In genomic region chr17:62735943-62736342, GRCm38 (mm10) we compare ENCODE assay signal across 17 mouse cellular contexts.
A peak's percentile ranks its signal among the peaks of the same experiment; 100 is the strongest.
DNase-seq lines count a peak whose midpoint lies in the region; ATAC-seq lines count a peak whose summit lies in the region.
"Had no signal": no experiment of that assay in that cellular context is flagged by ENCODE, and none has a peak within 500 bp of the region (broad histone marks: within the 10 kb centered on the region; RNA-seq: fewer than 3 reads in every experiment).

No protein-coding gene starts in this region.

- no peak overlapping the region for H3K27ac ChIP-seq in kidney, embryonic 14.5 days (ENCODE audit: low read depth, low read length)
- H3K27ac ChIP-seq in midbrain, embryonic 14.5 days (replicated peaks; ENCODE audit: low read depth, low read length) = no peak overlapping the region
- H3K27ac ChIP-seq in midbrain, embryonic 15.5 days = no peak overlapping the region
- no peak overlapping the region for H3K27ac ChIP-seq in hindbrain, embryonic 16.5 days (ENCODE audit: low read depth, low read length)
- H3K27ac ChIP-seq in neural tube, embryonic 13.5 days (replicated peaks) = no peak overlapping the region
- H3K27ac ChIP-seq: embryonic facial prominence, embryonic 13.5 days; forebrain, embryonic 15.5 days; heart, embryonic 15.5 days had no signal

- no peak overlapping the region for H3K9ac ChIP-seq in kidney, embryonic 14.5 days (ENCODE audit: low read depth, low read length)
- no peak overlapping the region for H3K9ac ChIP-seq in midbrain, embryonic 14.5 days (replicated peaks; ENCODE audit: low read length)
- no peak overlapping the region for H3K9ac ChIP-seq in midbrain, embryonic 15.5 days
- H3K9ac ChIP-seq in hindbrain, embryonic 16.5 days (ENCODE audit: low read depth, low read length) = no peak overlapping the region
- H3K9ac ChIP-seq in neural tube, embryonic 13.5 days = no peak overlapping the region
- H3K9ac ChIP-seq: embryonic facial prominence, embryonic 13.5 days; forebrain, embryonic 15.5 days; heart, embryonic 15.5 days had no signal

- 9% methylated on average over 11 of the region's 11 CpGs for WGBS in kidney, embryonic 14.5 days
- 17% methylated on average over 11 of the region's 11 CpGs for WGBS in midbrain, embryonic 14.5 days
- WGBS in midbrain, embryonic 15.5 days = 27% methylated on average over 11 of the region's 11 CpGs
- 16% methylated on average over 11 of the region's 11 CpGs for WGBS in hindbrain, embryonic 16.5 days
- 9% methylated on average over 11 of the region's 11 CpGs for WGBS in neural tube, embryonic 13.5 days

- H3K27me3 ChIP-seq in kidney, embryonic 14.5 days (ENCODE audit: control insufficient read depth, insufficient read depth, low read length) = no peaks in the 10 kb centered on the region
- H3K27me3 ChIP-seq in midbrain, embryonic 14.5 days (ENCODE audit: control insufficient read depth, insufficient read depth, low read length) = no peaks in the 10 kb centered on the region
- H3K27me3 ChIP-seq in midbrain, embryonic 15.5 days (replicated peaks) = no peaks in the 10 kb centered on the region
- H3K27me3 ChIP-seq in hindbrain, embryonic 16.5 days (replicated peaks; ENCODE audit: control insufficient read depth, insufficient read depth, low read length) = no peaks in the 10 kb centered on the region
- no peaks in the 10 kb centered on the region for H3K27me3 ChIP-seq in neural tube, embryonic 13.5 days
- H3K27me3 ChIP-seq: CH12.LX; embryonic facial prominence, embryonic 13.5 days; forebrain, embryonic 15.5 days; heart, embryonic 15.5 days; Patski had no signal

- no peaks in the 10 kb centered on the region; the same call in 1 of the 2 replicates for H3K9me3 ChIP-seq in kidney, embryonic 14.5 days (ENCODE audit: control insufficient read depth, low read length)
- H3K9me3 ChIP-seq in midbrain, embryonic 14.5 days (ENCODE audit: control insufficient read depth, low read length) = 0 out of 2 replicates have a peak, but pooled peaks cover 3% of the 10 kb centered on the region
- no peaks in the 10 kb centered on the region for H3K9me3 ChIP-seq in midbrain, embryonic 15.5 days
- peaks cover 3% of the 10 kb centered on the region; the same call in 1 of the 2 replicates for H3K9me3 ChIP-seq in hindbrain, embryonic 16.5 days (ENCODE audit: control insufficient read depth, low read length)
- 0 out of 2 replicates have a peak, but pooled peaks cover 5% of the 10 kb centered on the region for H3K9me3 ChIP-seq in neural tube, embryonic 13.5 days
- H3K9me3 ChIP-seq: forebrain, embryonic 15.5 days; heart, embryonic 15.5 days had no signal

- H3K36me3 ChIP-seq in kidney, embryonic 14.5 days (ENCODE audit: control insufficient read depth, insufficient read depth, low read length) = no peaks in the 10 kb centered on the region
- H3K36me3 ChIP-seq in midbrain, embryonic 14.5 days (ENCODE audit: control insufficient read depth, insufficient read depth, low read length) = no peaks in the 10 kb centered on the region
- no peaks in the 10 kb centered on the region for H3K36me3 ChIP-seq in midbrain, embryonic 15.5 days (replicated peaks)
- no peaks in the 10 kb centered on the region for H3K36me3 ChIP-seq in hindbrain, embryonic 16.5 days (ENCODE audit: control insufficient read depth, insufficient read depth, low read length)
- H3K36me3 ChIP-seq in neural tube, embryonic 13.5 days = no peaks in the 10 kb centered on the region
- H3K36me3 ChIP-seq: forebrain, embryonic 15.5 days; heart, embryonic 15.5 days had no signal

- H3K4me3 ChIP-seq in kidney, embryonic 14.5 days (ENCODE audit: low read length) = no peak overlapping the region
- H3K4me3 ChIP-seq in midbrain, embryonic 14.5 days (replicated peaks; ENCODE audit: low read depth, low read length) = no peak overlapping the region
- no peak overlapping the region for H3K4me3 ChIP-seq in midbrain, embryonic 15.5 days
- no peak overlapping the region for H3K4me3 ChIP-seq in hindbrain, embryonic 16.5 days (ENCODE audit: low read length)
- no peak overlapping the region for H3K4me3 ChIP-seq in neural tube, embryonic 13.5 days
- H3K4me3 ChIP-seq: embryonic facial prominence, embryonic 13.5 days; forebrain, embryonic 15.5 days; heart, embryonic 15.5 days had no signal

- no peak overlapping the region for H3K4me2 ChIP-seq in kidney, embryonic 14.5 days (replicated peaks; ENCODE audit: low read depth, low read length)
- H3K4me2 ChIP-seq in midbrain, embryonic 14.5 days (ENCODE audit: low read length) = no peak overlapping the region
- no peak overlapping the region for H3K4me2 ChIP-seq in midbrain, embryonic 15.5 days
- no peak overlapping the region for H3K4me2 ChIP-seq in hindbrain, embryonic 16.5 days (ENCODE audit: low read length)
- no peak overlapping the region for H3K4me2 ChIP-seq in neural tube, embryonic 13.5 days
- H3K4me2 ChIP-seq: embryonic facial prominence, embryonic 13.5 days; forebrain, embryonic 15.5 days; liver, embryonic 11.5 days had no signal

- H3K4me1 ChIP-seq in kidney, embryonic 14.5 days (ENCODE audit: control insufficient read depth, insufficient read depth, low read length) = peaks cover 13% of the 10 kb centered on the region
- H3K4me1 ChIP-seq in midbrain, embryonic 14.5 days (ENCODE audit: control insufficient read depth, insufficient read depth, low read length) = peaks cover 36% of the 10 kb centered on the region
- H3K4me1 ChIP-seq in midbrain, embryonic 15.5 days = peaks cover 30% of the 10 kb centered on the region
- peaks cover 10% of the 10 kb centered on the region for H3K4me1 ChIP-seq in hindbrain, embryonic 16.5 days (ENCODE audit: control insufficient read depth, insufficient read depth, low read depth, low read length)
- peaks cover 44% of the 10 kb centered on the region for H3K4me1 ChIP-seq in neural tube, embryonic 13.5 days (replicated peaks)

- peak; percentile 85 for ATAC-seq in kidney, embryonic 14.5 days (ENCODE audit: low FRiP score, low TSS enrichment)
- ATAC-seq in midbrain, embryonic 14.5 days (ENCODE audit: low FRiP score, low TSS enrichment) = peak; percentile 24
- no peak for ATAC-seq in midbrain, embryonic 15.5 days (replicated peaks)
- peak; percentile 43; the same call in 1 of the 2 replicates for ATAC-seq in hindbrain, embryonic 16.5 days
- ATAC-seq in neural tube, embryonic 13.5 days (ENCODE audit: low read depth) = peak; percentile 59; the same call in 1 of the 2 replicates
- no peak for ATAC-seq in CD4-positive, CD25-positive, alpha-beta regulatory T cell, adult 4 months
- ATAC-seq: forebrain, embryonic 15.5 days; Patski had no signal

- no peak for DNase-seq in kidney, adult 9 months
- DNase-seq in midbrain, embryonic 14.5 days = no peak
- no peak for DNase-seq in spleen, postnatal 4 days (ENCODE audit: low spot score in 2 of 2)
- DNase-seq: adrenal gland, postnatal 25 days; kidney, postnatal 36 days; right cerebral cortex, postnatal 4 days had no signal

Comparison
In these comparisons a context has a peak if more than half of its experiments do, and no peak if none do; other contexts are left out.
1. ATAC-seq: peak in kidney, embryonic 14.5 days (single experiment), midbrain, embryonic 14.5 days (single experiment), hindbrain, embryonic 16.5 days (single experiment) and neural tube, embryonic 13.5 days (single experiment); none in midbrain, embryonic 15.5 days (single experiment) and CD4-positive, CD25-positive, alpha-beta regulatory T cell, adult 4 months (single experiment).